Mouse (Mus musculus): ENCODE data around the gene Slc22a17. TPM values are rescaled to one million over a fixed set of nuclear protein-coding genes. Genes with fewer than 3 reads are reported as not detected.
"Not testable (repeated sequence)": the region's sequence is repeated elsewhere in the genome, so short reads cannot be mapped to it uniquely, and the experiment has no call there.

The Slc22a17 gene
- polyA plus RNA-seq (2015; fragmentation: Nextera tagmentation; extraction: Ambion mirVana): 1.1 TPM in 2 replicates

- peak within 1 kb of the TSS; percentile 92 for H3K4me2 ChIP-seq (ENCODE audit: low read depth, low read length)
- H3K9ac ChIP-seq (replicated peaks): peak within 1 kb of the TSS; percentile 56
- DNase-seq (peak; percentile 34), ATAC-seq (no peak)
- H3K9me3 ChIP-seq (ENCODE audit: low read length): no peaks in the 10 kb centered on the region
- peaks cover 30% of the 10 kb centered on the region for H3K27me3 ChIP-seq (ENCODE audit: insufficient read depth, low read length)
- H3K36me3 ChIP-seq (replicated peaks; ENCODE audit: insufficient read depth, low read length): no peaks in the 10 kb centered on the region
- under 1% methylated on average over 18 of the region's 28 CpGs for WGBS (ENCODE audit: insufficient replicate concordance)
- TF ChIP-seq CTCF (IDR thresholded peaks at IDR 0.05; ENCODE audit: low read depth): no peak
- no peak for TF ChIP-seq EP300 (IDR thresholded peaks at IDR 0.05; ENCODE audit: low read depth)
- H3K4me1 ChIP-seq (ENCODE audit: insufficient read depth): peaks cover 6% of the 10 kb centered on the region
- H3K4me3 ChIP-seq (ENCODE audit: low read depth, low read length): peak within 1 kb of the TSS; percentile 70
- no peak within 1 kb of the TSS for H3K27ac ChIP-seq (ENCODE audit: low read depth)
These were observed at the start of gene Slc22a17 for GRCm38 (mm10) chr14:54912886-54913285. Slc22a17 (minus strand) TSS chr14:54913132.

GRCm38 (mm10) chr14:54962714-54963113 lies 49.8 kb upstream of the Slc22a17 start:
- no peak overlapping the region for H3K27ac ChIP-seq (ENCODE audit: low read depth)
- WGBS (ENCODE audit: insufficient replicate concordance): 73% methylated on average over 7 of the region's 7 CpGs
- no peak overlapping the region for H3K4me2 ChIP-seq (ENCODE audit: low read depth, low read length)
- no peaks in the 10 kb centered on the region for H3K4me1 ChIP-seq (ENCODE audit: insufficient read depth)
- H3K9ac ChIP-seq (replicated peaks): no peak overlapping the region
- no peaks in the 10 kb centered on the region for H3K9me3 ChIP-seq (ENCODE audit: low read length)
- H3K4me3 ChIP-seq (ENCODE audit: low read depth, low read length): no peak overlapping the region
- H3K27me3 ChIP-seq (ENCODE audit: insufficient read depth, low read length): no peaks in the 10 kb centered on the region
- TF ChIP-seq EP300 (IDR thresholded peaks at IDR 0.05; ENCODE audit: low read depth): no peak
- no peak for TF ChIP-seq CTCF (IDR thresholded peaks at IDR 0.05; ENCODE audit: low read depth)
- ATAC-seq (no peak), DNase-seq (no peak)
- no peaks in the 10 kb centered on the region for H3K36me3 ChIP-seq (replicated peaks; ENCODE audit: insufficient read depth, low read length)

GRCm38 (mm10) chr14:54961487-54961886 lies 48.6 kb upstream of the Slc22a17 start:
- TF ChIP-seq EP300 (IDR thresholded peaks at IDR 0.05; ENCODE audit: low read depth) (no peak), CTCF (IDR thresholded peaks at IDR 0.05; ENCODE audit: low read depth) (no peak)
- H3K4me1 ChIP-seq (ENCODE audit: insufficient read depth): no peaks in the 10 kb centered on the region
- no peak overlapping the region for H3K27ac ChIP-seq (ENCODE audit: low read depth)
- no peaks in the 10 kb centered on the region for H3K27me3 ChIP-seq (ENCODE audit: insufficient read depth, low read length)
- H3K4me2 ChIP-seq (ENCODE audit: low read depth, low read length): no peak overlapping the region
- H3K4me3 ChIP-seq (ENCODE audit: low read depth, low read length): no peak overlapping the region
- WGBS (ENCODE audit: insufficient replicate concordance): 59% methylated on average over 5 of the region's 5 CpGs
- ATAC-seq: no peak
- no peak overlapping the region for H3K9ac ChIP-seq (replicated peaks)
- no peaks in the 10 kb centered on the region for H3K36me3 ChIP-seq (replicated peaks; ENCODE audit: insufficient read depth, low read length)
- H3K9me3 ChIP-seq (ENCODE audit: low read length): no peaks in the 10 kb centered on the region
- no peak for DNase-seq

- TF ChIP-seq CTCF (IDR thresholded peaks at IDR 0.05; ENCODE audit: low read depth): no peak
- TF ChIP-seq EP300 (IDR thresholded peaks at IDR 0.05; ENCODE audit: low read depth): no peak
- Histone ChIP-seq H3K4me3 (ENCODE audit: low read depth, low read length) (no peak overlapping the region), H3K9ac (replicated peaks) (no peak overlapping the region), H3K36me3 (replicated peaks; ENCODE audit: insufficient read depth, low read length) (no peaks in the 10 kb centered on the region), H3K27ac (ENCODE audit: low read depth) (no peak overlapping the region), H3K27me3 (ENCODE audit: insufficient read depth, low read length) (no peaks in the 10 kb centered on the region), H3K4me1 (ENCODE audit: insufficient read depth) (no peaks in the 10 kb centered on the region), H3K9me3 (ENCODE audit: low read length) (no peaks in the 10 kb centered on the region), H3K4me2 (ENCODE audit: low read depth, low read length) (no peak overlapping the region)
- ATAC-seq (no peak), DNase-seq (no peak)
- 45% methylated on average over 10 of the region's 10 CpGs for WGBS (ENCODE audit: insufficient replicate concordance)
These were observed 47.8 kb upstream of the Slc22a17 start for GRCm38 (mm10) chr14:54960769-54961168.

- not testable (repeated sequence) for ATAC-seq; H3K9ac ChIP-seq (replicated peaks); H3K27me3 ChIP-seq (ENCODE audit: insufficient read depth, low read length); H3K9me3 ChIP-seq (ENCODE audit: low read length); H3K4me1 ChIP-seq (ENCODE audit: insufficient read depth); H3K27ac ChIP-seq (ENCODE audit: low read depth); H3K4me3 ChIP-seq (ENCODE audit: low read depth, low read length); DNase-seq; H3K4me2 ChIP-seq (ENCODE audit: low read depth, low read length); H3K36me3 ChIP-seq (replicated peaks; ENCODE audit: insufficient read depth, low read length)
- WGBS (ENCODE audit: insufficient replicate concordance): 80% methylated on average over 12 of the region's 12 CpGs
These were observed 47.1 kb upstream of the Slc22a17 start for GRCm38 (mm10) chr14:54959853-54960613.

GRCm38 (mm10) chr14:54959197-54959596 lies 46.3 kb upstream of the Slc22a17 start:
- Histone ChIP-seq H3K36me3 (replicated peaks; ENCODE audit: insufficient read depth, low read length) (no peaks in the 10 kb centered on the region), H3K4me2 (ENCODE audit: low read depth, low read length) (no peak overlapping the region), H3K27ac (ENCODE audit: low read depth) (no peak overlapping the region), H3K4me1 (ENCODE audit: insufficient read depth) (no peaks in the 10 kb centered on the region), H3K4me3 (ENCODE audit: low read depth, low read length) (no peak overlapping the region), H3K9ac (replicated peaks) (no peak overlapping the region), H3K27me3 (ENCODE audit: insufficient read depth, low read length) (no peaks in the 10 kb centered on the region), H3K9me3 (ENCODE audit: low read length) (no peaks in the 10 kb centered on the region)
- TF ChIP-seq EP300 (IDR thresholded peaks at IDR 0.05; ENCODE audit: low read depth): no peak
- TF ChIP-seq CTCF (IDR thresholded peaks at IDR 0.05; ENCODE audit: low read depth): no peak
- ATAC-seq (no peak), DNase-seq (no peak)
- WGBS (ENCODE audit: insufficient replicate concordance): 70% methylated on average over 3 of the region's 3 CpGs

All from liver, postnatal 0 days (tissue).